Mouse (Mus musculus): Measurements from ENCODE around the gene Drp2. TPM values are rescaled to one million over a fixed set of nuclear protein-coding genes. Genes with fewer than 3 reads are reported as not detected.

The Drp2 gene
- polyA plus RNA-seq, 1 experiment, result 42.6 TPM

- TF ChIP-seq CTCF (IDR thresholded peaks at IDR 0.05; ENCODE audit: borderline replicate concordance, extremely low read depth, insufficient read depth, insufficient read length), result no peak
- no peak for TF ChIP-seq POLR2A (IDR thresholded peaks at IDR 0.05; ENCODE audit: borderline replicate concordance, extremely low read depth, insufficient read depth, insufficient read length, poor library complexity, severe bottlenecking)
- DNase-seq (ENCODE audit: low read depth), result no peak
Measured at GRCm38 (mm10) chrX:134420097-134420496, 15.7 kb downstream of the Drp2 start.

GRCm38 (mm10) chrX:134424263-134424662 lies 19.9 kb downstream of the Drp2 start:
- TF ChIP-seq CTCF (IDR thresholded peaks at IDR 0.05; ENCODE audit: borderline replicate concordance, extremely low read depth, insufficient read depth, insufficient read length) (no peak), POLR2A (IDR thresholded peaks at IDR 0.05; ENCODE audit: borderline replicate concordance, extremely low read depth, insufficient read depth, insufficient read length, poor library complexity, severe bottlenecking) (no peak)
- no peak for DNase-seq (ENCODE audit: low read depth)

DNA sequence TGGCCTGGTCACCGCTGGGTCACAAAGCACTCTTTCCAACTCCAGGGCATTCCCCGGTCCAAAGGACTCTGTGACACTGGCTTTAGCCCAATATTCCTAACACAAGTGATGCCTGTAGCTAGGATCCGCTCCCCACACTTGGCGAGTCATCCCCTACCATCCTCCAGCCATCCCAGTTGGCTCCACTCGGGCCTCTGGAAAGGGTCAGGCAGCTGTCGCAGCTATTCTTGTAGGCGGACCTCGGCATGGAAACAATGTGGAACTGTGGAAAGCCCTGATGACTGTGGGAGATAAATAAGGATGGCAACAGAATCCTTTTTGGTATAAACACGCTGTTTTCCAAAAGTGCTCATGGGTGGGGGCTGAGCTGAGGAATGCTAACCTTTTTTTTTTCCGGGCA lies 21.4 kb downstream of the Drp2 start:
- TF ChIP-seq POLR2A (IDR thresholded peaks at IDR 0.05; ENCODE audit: borderline replicate concordance, extremely low read depth, insufficient read depth, insufficient read length, poor library complexity, severe bottlenecking) (no peak), CTCF (IDR thresholded peaks at IDR 0.05; ENCODE audit: borderline replicate concordance, extremely low read depth, insufficient read depth, insufficient read length) (no peak)
- no peak for DNase-seq (ENCODE audit: low read depth)

- peak; percentile 30 for DNase-seq (ENCODE audit: low read depth)
- TF ChIP-seq CTCF (IDR thresholded peaks at IDR 0.05; ENCODE audit: borderline replicate concordance, extremely low read depth, insufficient read depth, insufficient read length), result no peak
- TF ChIP-seq POLR2A (IDR thresholded peaks at IDR 0.05; ENCODE audit: borderline replicate concordance, extremely low read depth, insufficient read depth, insufficient read length, poor library complexity, severe bottlenecking), result no peak
Measured at GRCm38 (mm10) chrX:134426819-134427218, 22.5 kb downstream of the Drp2 start.

DNA sequence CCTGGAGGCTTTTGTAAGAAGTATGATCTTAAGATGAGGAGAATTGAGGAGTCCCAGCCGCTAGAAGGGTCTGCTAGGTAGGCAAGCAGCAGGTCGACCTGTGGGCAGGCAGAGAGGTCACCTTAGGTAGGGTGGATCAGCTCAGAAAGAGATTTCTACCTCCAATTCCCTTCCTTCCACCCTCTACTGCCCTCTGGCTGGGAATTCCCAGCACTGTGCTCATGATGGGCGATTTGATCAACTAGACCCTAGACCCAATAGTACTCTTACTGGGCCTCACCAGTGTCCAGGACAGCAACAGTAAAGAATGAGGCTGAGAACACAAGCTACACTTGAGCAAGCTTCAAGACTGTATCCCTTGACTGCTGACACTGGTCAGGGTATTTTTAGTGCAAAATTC lies 23.0 kb downstream of the Drp2 start:
- DNase-seq (ENCODE audit: low read depth), result no peak
- TF ChIP-seq CTCF (IDR thresholded peaks at IDR 0.05; ENCODE audit: borderline replicate concordance, extremely low read depth, insufficient read depth, insufficient read length), result no peak

DNA sequence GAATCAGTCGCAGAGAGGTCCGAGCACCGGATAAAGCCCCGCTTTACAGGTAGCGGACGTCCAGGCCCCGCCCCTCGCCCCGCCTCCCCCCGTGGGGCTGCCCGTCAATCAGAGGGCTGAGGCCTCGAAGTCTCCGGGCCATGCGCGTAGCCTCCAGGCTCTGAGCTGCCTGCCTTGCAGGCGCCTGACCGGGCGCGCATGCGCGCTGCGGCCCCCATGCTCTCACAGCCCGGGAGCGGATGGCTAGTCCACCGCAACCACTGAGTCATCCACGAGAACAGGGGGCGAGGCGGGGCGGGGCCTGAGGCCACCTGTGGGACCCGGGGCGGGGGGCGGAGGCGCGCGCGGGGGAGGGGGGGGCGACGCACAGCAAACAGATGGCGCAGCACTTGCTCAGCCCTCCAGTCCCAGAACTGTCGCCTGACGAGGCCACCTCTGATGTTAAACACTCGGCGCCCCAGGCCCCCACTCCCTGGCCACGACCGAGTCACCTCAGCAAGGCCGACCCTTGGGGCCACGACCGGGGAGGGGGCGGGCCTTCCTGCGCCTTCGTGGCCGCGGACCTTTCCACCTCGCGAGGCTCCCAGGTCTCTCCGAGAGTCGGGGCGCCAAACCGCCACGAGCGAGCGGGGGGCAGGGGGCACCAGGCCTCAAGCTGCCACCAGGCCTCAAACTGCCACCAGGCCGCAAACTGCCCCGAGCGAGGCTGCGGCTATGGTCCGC lies 70.8 kb downstream of the Drp2 start:
- DNase-seq (ENCODE audit: low read depth), result peak; percentile 3
- no peak for TF ChIP-seq POLR2A (IDR thresholded peaks at IDR 0.05; ENCODE audit: borderline replicate concordance, extremely low read depth, insufficient read depth, insufficient read length, poor library complexity, severe bottlenecking)
- no peak for TF ChIP-seq CTCF (IDR thresholded peaks at IDR 0.05; ENCODE audit: borderline replicate concordance, extremely low read depth, insufficient read depth, insufficient read length)

DNA sequence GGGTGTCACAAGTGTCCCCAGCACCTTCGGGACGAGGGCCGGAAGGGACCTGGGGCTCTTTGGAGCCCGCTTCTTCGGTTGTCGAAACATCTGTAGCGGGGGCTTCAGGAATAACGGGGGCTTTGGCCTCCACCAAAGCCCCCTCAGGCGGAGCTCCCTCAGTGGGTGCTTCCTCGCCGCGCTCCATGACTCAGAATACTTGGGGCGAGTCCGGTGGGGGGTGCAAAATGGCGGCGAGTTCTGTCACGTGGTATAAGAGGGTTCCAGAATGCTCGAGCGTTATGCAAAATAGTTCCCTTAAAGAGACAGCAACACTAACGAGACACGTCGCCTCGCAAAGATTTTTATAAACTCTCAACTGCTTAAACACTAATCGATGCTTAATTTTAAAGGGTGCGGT lies 71.9 kb downstream of the Drp2 start, which contains the start of gene Taf7l:
Gene Taf7l, minus strand, starts transcription at position 201 of the 400 bp plus-strand sequence.
- no peak for TF ChIP-seq CTCF (IDR thresholded peaks at IDR 0.05; ENCODE audit: borderline replicate concordance, extremely low read depth, insufficient read depth, insufficient read length)
- no peak for TF ChIP-seq POLR2A (IDR thresholded peaks at IDR 0.05; ENCODE audit: borderline replicate concordance, extremely low read depth, insufficient read depth, insufficient read length, poor library complexity, severe bottlenecking)
- DNase-seq (ENCODE audit: low read depth), result no peak

DNA sequence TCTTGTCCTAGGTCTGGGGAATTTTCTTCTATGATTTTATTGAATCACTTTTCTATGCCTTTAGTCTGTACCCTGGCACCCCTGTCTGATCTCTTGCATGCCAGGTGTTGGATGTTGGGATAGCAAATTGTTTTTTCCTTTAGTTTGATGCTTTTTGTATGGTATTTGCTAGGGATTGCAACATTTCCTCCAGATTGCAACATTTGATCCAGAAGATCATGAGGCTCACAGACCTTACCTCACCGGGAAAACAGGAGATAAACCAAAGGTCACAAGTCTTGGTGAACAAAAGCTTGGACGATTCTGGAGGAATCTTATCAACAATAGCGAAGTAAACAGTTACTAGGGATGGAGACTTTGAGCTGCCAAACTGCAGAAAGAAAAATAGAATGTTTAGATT lies 77.4 kb downstream of the Drp2 start:
- DNase-seq (ENCODE audit: low read depth), result no peak
- TF ChIP-seq CTCF (IDR thresholded peaks at IDR 0.05; ENCODE audit: borderline replicate concordance, extremely low read depth, insufficient read depth, insufficient read length), result no peak
- TF ChIP-seq POLR2A (IDR thresholded peaks at IDR 0.05; ENCODE audit: borderline replicate concordance, extremely low read depth, insufficient read depth, insufficient read length, poor library complexity, severe bottlenecking), result no peak

DNA sequence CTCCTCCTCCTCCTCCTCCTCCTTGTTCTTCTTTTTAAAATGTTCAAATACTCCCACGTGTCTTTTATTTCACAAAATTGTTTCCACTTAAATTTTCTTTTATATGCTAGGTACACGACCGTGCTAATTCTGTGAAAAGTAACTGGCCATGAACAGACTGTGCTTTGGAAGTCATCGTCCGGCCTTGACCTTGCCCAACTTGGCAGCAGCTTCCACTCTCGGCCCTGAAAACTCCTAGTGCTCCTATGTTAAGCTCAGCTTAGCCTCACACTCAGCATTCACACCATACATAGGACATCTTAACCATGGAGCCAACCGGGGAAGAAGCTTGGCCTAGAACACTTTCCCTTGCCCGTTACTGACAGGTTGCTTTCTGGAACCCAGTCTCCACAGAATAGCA lies 96.3 kb downstream of the Drp2 start:
- DNase-seq (ENCODE audit: low read depth), result no peak
- no peak for TF ChIP-seq POLR2A (IDR thresholded peaks at IDR 0.05; ENCODE audit: borderline replicate concordance, extremely low read depth, insufficient read depth, insufficient read length, poor library complexity, severe bottlenecking)

Other genes starting within 250 kb of the Drp2 start
- gene Xkrx, start 242.5 kb upstream of the Drp2 start, polyA plus RNA-seq (2012; rRNA removed), result 0.78 and 1.1 TPM in 2 replicates
- gene Arl13a, start 217.1 kb upstream of the Drp2 start, polyA plus RNA-seq (2012; rRNA removed), result not detected in 2 replicates
- gene Nox1, start 182.6 kb upstream of the Drp2 start, polyA plus RNA-seq (2012; rRNA removed), result 0.04 TPM in 1 of 2 replicates, not detected in the other
- gene Trmt2b, start 127.6 kb upstream of the Drp2 start, polyA plus RNA-seq (2012; rRNA removed), result 4.5 and 5.6 TPM in 2 replicates
- 56.7 and 88.4 TPM in 2 replicates for gene Tmem35a, start 109.3 kb upstream of the Drp2 start, polyA plus RNA-seq (2012; rRNA removed)
- gene Cenpi, start 96.5 kb upstream of the Drp2 start, polyA plus RNA-seq (2012; rRNA removed), result 5.6 and 10.9 TPM in 2 replicates
- 0.03 and 0.14 TPM in 2 replicates for gene Taf7l, start 71.9 kb downstream of the Drp2 start, polyA plus RNA-seq (2012; rRNA removed)
- gene Timm8a1, start 137.3 kb downstream of the Drp2 start, polyA plus RNA-seq (2012; rRNA removed), result 11.3 and 12.8 TPM in 2 replicates
- 0.33 and 0.39 TPM in 2 replicates for gene Btk, start 179.0 kb downstream of the Drp2 start, polyA plus RNA-seq (2012; rRNA removed)
- 699 and 722 TPM in 2 replicates for gene Rpl36a, start 181.1 kb downstream of the Drp2 start, polyA plus RNA-seq (2012; rRNA removed)
- 3.4 and 3.6 TPM in 2 replicates for gene Gla, start 196.6 kb downstream of the Drp2 start, polyA plus RNA-seq (2012; rRNA removed)
- gene Hnrnph2, start 196.6 kb downstream of the Drp2 start, polyA plus RNA-seq (2012; rRNA removed), result 78.4 and 86.1 TPM in 2 replicates

All from brain, embryonic 14.5 days (tissue).